Mouse (Mus musculus) c-Kit-negative CD71-positive TER-119-positive erythroid progenitor cells, embryonic 14.5 days (primary cell): ENCODE results near the gene Aldh1b1.

Experiments used
- DNase-seq: peaks from one replicate; pipeline ENCODE4 v3.0.0-alpha.2; 2013; ENCODE audit warnings: low read depth, low spot score

Aldh1b1 gene

DNA sequence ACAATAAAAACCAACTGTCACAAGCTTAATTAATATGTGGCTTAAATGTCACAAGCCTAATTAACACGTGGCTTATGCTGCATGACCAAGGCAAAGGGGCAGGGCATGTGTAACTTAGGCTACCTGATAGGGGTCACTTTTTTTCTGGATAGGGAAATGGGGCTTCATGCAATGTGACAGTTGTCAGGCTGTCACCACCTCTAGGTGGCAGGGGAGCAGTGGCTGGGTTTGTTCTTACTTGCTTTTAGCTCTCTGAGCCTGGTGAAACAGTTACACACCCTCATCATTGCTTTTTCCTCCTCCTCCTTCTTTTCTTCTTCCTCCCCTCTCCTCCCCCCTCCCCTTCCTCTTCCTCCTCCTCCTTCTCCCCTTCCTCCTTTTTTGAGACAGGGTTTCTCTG lies 15.2 kb upstream of the Aldh1b1 start:
- no peak for DNase-seq

DNA sequence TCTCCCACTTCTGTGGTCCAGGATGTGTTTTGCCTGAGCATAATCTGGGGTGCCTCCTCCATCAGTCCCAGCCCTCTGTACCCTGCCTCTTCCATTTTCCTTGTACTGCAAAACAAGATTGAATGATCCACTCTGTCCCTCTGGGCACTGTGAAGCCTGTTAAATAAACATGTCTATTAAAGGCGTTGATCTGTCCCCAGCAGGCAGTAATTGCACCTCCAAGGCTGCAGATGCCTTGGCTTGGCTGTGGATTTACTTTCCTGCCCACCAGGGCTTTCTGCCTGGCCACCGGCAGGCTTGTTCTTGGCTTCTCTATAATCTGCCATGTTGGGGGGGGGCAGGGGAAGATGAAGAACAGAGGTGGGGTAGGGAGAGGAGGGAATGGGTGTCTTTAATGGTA lies 12.9 kb upstream of the Aldh1b1 start:
- DNase-seq, result no peak

DNA sequence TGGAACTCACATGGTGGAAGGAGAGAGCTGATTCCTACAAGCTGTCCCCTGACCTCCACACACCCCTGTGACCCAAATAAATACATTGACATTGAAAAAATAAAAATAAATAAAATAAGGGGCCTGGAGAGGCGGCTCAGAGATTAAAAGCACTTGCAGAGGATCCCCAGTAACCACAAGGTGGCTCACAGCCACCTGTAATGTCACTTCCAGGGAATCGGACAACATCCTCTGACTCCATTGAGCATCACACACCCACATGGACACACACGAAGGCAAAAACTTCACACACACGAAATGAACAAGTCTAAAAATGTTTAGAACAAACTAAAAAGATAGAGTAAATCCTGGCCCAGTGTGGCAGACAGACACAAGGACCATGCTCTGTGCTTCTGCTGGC lies 12.1 kb upstream of the Aldh1b1 start:
- no peak for DNase-seq

DNA sequence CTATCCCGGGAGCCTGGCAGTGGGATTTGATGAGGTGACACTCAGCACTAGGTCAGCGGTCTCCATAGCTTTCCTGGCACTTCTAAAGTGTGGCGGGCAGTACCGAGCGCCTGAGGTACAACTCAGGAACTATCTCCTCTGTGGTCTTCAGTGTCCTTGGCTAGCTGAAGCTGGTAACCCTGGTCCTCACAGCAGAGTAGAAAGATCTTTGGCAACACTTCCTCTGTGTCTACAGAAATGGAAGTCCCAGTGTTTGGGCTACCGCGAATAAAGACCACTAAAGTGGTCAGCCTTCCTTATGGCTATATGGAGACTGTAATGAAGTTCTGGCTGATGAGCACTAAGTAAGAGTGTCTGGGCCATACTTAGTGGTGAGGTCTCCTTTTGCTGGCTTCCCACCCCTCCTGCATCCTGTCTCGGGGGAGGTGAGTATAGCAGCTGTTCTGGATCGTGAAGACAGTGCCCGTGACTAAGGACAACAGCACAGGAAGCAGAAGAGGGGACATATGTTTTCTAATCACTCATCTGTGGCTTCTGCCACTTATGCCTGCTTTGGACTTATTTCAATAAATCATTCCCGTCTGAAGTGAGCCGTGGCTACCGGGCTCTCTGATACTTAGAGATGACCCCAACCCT lies 10.3 kb upstream of the Aldh1b1 start:
- DNase-seq, result no peak

DNA sequence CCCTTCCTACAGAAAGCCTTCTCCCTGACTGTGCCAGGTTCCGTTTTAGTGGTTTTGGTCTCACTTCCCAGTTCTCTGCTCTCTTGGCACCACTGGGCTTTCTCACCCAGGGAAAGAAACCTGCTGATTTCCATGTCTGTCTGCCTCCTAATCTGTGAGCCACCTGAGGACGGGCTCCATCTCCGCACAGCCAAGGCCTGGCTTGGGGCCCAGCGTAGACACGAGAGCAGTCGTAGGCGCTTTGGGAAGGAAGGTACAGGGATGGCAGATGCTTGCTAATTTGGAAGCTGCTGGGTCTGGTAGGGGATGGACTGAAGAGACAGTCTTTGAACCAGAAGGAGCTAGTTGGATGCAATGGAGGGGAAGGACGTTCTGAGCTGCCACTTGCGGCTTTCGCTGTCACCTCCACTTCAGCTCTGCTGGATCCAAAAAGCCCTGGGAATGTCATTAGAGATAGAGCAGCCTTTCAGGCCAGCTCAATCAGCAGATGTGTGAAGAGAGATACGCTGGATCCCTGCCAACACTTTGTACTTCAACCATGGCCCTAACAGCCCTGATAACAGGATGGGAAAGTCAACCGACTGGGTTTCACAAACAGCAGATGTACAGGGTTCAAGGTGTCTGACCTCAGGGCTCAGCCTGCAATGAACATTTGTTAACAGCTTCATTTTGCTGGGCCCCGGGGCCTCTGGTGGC lies 9.4 kb upstream of the Aldh1b1 start:
- no peak for DNase-seq

DNA sequence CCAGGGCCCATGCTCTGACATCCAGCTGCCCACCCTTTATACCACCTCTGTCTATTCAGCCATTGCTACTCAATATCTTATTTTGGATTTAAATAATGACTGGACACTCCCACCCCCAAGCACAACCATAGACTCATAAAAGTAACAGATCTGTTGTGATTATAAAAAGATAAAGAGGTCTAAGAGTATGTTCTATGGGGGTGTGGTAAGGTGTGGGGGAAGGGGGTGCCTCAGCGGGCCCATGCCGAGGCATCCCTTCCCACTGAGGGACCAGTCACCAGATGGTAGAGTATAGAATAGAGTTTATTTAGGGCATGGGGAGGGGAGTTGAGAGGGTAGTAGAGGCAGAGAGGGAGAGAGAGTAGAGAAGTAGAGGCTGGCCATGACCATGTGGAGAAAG lies 8.8 kb upstream of the Aldh1b1 start:
- DNase-seq, result no peak

DNA sequence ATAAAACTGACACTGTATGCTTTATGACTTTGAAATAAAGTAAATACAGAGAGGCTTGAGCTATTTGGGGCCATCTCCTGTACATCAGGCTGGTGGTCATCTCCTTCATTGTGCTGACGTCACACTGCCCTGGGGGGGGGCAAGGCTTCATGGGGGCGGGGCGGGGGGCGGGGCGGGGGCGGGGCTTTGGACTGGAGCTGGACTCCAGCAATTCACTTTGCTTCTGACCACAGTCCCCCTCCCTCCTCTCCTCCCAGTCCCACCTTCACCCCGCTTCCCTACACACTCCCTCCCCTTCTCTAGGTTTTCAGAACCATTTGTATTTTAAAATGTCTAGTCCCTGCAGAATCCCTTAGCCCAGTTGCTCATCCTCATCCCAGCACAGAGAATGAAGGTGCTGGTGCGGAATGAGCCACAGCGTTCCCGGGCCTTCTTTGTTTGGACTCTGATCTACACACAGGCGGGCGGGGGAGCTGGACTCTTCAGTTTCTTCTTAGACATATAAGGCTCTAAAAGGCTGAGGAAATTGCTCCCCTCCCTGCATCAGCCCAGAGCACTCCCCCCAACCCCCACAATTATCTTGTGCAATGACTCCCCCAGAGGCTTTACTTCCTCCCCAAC lies 3.5 kb upstream of the Aldh1b1 start:
- DNase-seq, result no peak

DNA sequence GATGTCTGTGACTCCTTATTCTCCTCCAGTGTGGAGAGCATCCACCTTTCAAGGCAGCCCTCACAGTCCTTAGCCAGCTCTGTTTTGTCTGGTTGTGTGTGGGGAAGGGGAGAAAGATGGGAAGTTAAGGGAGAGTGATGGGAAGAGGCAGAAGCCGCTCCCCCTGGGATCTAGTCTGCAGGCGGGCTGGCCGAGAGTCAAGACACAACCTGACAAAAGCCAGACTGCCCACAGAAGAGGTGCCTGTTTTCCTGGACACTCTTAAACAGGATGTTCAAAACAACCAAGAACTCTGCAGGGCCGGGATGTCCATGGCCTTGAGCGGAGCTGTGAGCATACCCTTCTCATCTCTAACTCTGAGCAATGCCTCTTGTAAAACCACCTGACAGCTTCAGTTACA lies 2.1 kb upstream of the Aldh1b1 start:
- DNase-seq, result no peak

DNA sequence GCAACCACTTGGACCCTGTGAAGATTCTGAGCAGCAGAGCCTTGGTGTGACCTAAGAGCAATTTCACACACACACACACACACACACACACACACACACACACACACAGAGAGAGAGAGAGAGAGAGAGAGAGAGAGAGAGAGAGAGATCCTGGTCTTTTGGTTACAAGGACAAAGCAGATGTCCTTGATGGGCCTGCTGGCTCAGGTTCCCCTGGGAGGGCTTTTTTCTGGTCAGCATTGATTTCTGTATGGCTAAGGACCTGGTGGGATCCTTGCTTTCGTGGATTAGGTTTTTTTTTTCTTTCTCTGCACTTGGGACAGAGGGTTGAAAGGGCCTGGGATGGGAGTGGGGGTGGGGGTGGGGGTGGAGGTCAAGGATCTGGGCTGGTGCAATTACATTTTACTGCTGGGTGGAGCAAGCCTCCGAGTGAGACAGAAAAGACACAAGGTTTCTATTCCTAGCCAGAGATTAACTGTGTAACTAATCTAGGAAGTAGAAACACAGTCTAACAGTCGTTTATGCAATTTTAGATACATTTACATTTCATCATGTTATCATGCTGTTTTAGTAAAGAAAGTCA lies 1.2 kb downstream of the Aldh1b1 start:
- no peak for DNase-seq

DNA sequence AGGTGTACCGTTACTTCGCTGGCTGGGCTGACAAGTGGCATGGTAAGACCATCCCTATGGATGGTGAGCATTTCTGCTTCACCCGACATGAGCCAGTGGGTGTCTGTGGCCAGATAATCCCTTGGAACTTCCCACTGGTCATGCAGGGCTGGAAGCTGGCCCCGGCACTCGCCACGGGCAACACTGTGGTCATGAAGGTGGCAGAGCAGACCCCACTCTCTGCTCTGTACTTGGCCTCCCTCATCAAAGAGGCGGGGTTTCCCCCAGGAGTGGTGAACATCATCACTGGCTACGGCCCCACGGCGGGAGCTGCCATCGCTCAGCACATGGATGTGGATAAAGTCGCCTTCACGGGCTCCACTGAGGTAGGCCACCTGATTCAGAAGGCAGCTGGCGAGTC lies 4.1 kb downstream of the Aldh1b1 start:
- DNase-seq, result no peak

DNA sequence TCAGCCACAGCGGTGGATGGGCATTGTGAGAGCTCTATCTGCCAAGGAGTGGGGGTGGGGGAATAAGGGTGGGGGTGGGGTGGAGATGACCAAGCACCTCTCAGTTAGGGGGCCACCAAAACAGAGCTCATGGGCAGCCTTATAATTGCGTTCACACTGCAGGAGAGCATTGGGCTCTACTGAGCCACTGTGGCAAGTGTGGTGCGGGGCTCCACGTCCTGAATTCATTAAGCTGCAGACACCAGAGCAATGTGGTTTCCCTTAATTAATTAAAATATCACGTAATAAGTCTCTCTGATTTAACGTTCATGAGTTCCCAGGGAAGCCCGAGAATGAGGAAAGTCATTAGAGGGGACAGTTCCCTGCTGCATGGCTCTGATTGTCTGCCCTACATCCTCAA lies 9.2 kb downstream of the Aldh1b1 start:
- no peak for DNase-seq

DNA sequence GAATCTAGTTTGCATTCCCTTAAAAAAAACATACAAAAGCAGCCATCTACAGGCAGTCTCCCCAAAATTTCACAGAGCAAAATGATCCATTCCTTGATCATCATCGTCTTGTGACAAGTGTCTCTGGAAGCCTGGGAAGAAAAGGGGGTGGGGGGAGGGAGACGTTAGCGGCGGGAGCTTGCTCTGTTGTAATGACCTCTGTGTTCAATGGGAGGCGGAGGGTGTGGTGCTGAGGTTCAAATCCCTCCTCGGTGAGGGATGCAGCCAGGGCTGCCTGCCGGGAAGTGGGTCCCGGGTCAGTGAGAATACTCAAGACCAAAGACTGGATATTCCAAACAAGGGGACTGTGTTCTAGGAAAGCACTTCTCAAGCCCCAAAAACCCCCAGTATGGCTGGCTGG lies 12.4 kb downstream of the Aldh1b1 start:
- no peak for DNase-seq

DNA sequence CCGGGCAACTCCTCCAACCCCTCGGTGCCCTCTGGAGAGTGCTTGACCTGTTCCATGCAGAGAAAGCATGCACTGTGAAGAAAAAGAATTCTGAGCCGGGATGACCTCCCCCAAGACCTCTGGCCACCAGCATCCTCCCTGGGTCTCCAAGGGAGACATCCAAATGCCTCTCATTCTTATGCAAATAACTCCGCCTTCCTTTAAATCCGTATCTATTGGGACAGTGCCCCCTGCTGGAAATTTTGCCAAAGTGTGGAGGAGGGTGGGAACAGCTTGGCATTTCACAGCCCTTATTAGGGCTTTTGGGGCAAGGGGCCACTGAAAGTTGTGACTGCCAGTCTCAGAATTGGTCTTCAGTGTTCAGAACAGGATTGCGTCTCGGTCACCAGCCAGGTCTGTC lies 16.7 kb downstream of the Aldh1b1 start:
- no peak for DNase-seq

DNA sequence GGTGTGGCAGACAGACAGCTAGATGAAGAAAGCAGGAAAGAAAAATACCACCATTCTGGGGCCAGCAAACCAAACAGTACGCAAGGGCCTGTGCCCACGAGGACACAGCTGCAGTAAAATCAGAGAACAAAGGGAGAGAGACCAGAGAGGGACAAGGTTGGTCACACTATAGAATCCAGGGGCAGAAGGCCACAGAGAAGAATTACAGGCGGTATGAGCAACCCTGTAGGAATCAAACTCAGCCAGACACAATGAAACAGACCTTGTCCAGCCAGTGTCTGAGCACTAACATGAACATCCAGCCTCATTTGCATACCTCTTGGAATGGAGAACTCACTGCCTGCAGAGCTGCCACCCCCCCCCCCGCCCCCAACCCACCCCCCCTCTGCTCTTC lies 20.0 kb downstream of the Aldh1b1 start:
- DNase-seq, result no peak

DNA sequence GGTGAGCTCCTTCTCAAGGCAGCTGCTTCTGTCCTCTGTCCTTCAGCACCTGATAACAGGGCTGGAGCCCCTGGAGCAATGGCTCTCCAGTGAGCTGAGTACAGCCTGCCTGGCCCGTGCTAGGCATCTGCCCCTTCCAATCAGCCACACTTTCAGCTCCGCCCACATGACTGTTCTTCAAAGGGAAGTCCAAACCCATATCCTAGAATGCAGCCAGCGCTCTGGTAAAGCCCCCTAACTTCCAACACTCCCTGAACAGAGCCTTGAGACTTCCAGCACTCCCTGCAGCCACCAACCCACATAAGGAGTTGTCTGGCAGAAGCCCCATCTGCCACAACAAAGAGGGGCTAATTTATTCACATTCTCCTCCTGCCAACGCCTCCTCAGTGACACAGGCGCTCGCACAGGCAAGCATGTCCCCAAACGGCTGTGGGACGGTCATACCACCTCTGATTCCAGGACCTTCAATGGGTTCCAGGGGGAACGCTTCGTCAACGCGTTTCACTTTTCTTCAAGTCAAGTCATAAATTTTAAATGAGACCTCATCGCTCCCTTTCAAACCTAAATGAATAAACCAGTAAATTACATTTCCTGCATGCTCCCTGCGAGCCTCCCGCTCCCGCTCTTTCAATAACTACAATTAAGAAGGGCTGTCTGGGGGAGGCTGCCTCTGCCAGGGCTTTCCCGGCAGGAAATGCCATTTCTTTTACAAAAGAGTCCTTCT lies 20.5 kb downstream of the Aldh1b1 start:
- no peak for DNase-seq

DNA sequence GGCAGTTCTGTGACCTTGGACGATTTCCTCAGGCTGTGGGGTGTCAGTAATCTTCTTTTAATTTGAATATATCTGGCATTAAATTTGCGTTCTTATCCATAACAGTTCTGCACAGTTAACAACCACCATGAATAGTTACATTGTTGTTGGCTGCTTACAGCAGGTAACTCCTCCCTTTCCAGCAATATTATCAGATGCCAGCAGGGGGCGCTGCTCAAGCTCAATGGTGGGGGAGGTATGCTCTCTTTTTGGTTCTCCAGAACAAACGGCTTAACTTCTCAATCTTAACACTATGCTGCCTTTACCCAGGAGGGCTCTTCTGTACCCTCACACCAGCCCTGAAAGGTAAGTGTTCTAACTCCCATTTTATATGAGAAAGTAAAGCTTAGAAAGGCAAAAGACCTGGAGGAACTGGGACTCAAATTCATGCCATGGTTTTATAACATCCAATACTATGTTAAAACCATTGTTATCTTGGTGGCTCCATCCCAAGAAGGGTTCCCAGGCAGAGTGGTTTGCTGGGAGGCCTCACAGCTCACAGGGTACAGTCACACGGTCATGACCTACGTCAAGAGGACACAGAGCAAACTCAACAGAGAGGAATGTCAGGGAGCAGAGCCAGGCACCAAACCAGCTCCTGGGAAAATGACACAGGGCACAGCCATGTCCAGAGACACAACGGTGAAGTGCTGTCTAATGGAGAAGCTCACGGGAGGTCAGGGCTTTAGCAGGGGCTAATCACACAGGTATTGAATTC lies 21.4 kb downstream of the Aldh1b1 start:
- DNase-seq, result peak; percentile 27

DNA sequence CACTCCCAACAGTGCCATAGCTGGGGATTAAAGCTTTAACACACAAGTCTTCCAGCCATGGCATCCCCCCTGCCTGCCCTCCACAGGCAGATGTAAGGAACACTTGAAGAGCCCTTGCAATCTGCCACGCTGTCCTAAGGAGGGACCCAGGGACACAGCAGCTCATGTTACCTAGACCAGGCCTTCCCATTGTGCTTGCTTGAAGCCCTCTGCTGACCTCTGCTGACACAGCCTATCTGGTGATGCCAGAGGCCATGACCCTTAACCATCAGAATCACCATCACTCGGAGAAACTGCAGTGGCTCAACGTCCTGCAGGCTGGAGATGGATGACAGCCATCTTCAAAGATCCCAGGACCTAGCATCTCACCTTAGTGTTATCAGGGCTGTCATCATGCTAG lies 23.2 kb downstream of the Aldh1b1 start:
- no peak for DNase-seq

DNA sequence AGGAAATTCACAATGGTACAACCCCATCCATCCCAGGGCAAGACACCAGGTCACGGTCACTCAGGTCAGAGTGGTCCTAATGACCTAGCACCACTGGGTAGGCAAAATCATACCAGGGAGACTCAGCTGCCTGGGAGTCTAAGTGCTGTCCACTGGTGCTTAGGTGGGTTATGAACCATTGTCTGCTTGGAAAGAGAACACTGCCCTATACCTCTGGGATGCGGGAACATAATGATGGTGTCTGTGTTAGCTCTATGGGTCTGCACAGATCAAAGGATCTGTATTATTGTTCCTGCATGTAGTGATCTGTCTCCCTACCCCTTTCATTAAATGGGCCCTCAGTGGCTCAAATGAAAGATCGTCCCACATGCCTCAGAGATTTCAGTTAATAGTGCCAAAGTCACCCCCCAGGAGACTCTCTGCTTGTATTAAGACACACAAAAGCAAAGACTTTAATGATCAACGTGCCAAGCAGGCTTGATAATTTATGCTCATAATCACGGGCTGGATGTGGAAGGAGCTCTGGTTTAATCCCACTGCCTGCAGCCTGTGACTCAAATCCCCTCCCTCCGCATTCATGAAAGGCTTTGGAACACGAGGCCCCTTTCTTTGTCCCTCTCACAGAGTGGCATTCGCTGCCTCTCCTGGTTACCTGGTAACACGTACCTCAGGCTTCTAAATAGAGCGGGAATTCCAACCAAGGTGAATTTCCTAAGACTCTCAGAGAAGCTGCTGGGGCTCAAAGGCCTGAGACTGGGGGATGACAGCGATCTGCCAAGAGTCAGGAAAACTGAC lies 24.2 kb downstream of the Aldh1b1 start:
- DNase-seq, result no peak

DNA sequence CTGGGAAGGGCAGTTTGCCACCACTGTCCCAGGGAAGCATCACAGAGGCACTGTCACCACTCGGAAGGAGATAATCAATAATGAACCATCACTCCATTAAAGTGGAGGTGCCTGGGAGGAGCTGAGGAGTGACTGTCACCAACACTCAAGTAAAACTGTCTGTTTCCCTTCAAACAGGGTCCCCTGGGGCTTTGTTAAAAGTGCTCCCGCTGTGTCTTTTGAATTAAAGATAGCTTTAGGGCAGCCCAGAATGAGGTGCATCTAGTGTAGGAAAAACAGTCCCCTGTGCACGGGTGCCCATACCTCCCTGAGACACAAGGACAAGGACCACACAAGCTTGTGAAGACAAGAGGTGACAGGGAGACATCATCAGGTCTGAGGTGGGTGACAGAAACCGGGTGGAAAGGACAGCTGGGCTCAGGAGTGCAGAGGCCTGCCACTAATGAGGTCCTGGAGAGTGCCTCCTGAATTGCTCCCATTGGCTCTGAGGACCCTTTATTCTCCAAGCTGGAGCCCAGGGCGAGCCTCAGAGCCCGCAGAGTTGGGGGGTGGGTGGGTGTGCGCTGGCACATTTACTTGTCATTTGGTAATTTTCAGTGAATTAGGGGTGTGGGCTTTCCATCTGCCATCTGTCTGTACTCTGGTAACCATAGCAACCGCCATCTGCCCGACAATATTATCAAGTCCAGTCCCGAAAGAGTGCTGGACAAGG lies 25.4 kb downstream of the Aldh1b1 start:
- DNase-seq, result no peak
